Comparison of ENCODE assay signal across 31 mouse cellular contexts in genomic region chr11:80247026-80247425, GRCm38 (mm10). TPM values are rescaled to one million over a fixed set of nuclear protein-coding genes. Genes with fewer than 3 reads are reported as not detected.
DNase-seq lines count a peak whose midpoint lies in the region; ATAC-seq and TF ChIP-seq lines count a peak whose summit lies in the region.
"Had no signal": no experiment of that assay in that cellular context is flagged by ENCODE, and none has a peak within 500 bp of the region (broad histone marks: within the 10 kb centered on the region; RNA-seq: fewer than 3 reads in every experiment).

No protein-coding gene starts in this region.

- H3K36me3 ChIP-seq in kidney, postnatal 0 days (ENCODE audit: insufficient read depth, low read length), result peaks cover 61% of the 10 kb centered on the region
- peaks cover 83% of the 10 kb centered on the region for H3K36me3 ChIP-seq in midbrain, embryonic 14.5 days (ENCODE audit: control insufficient read depth, insufficient read depth, low read length)
- peaks cover 50% of the 10 kb centered on the region for H3K36me3 ChIP-seq in midbrain, postnatal 0 days (ENCODE audit: insufficient read depth, low read length)

- TF ChIP-seq CTCF in kidney, postnatal 0 days (IDR thresholded peaks at IDR 0.05; ENCODE audit: low read depth), result no peak
- TF ChIP-seq CTCF in midbrain, postnatal 0 days (IDR thresholded peaks at IDR 0.05), result no peak

- DNase-seq in CD4-positive, CD25-positive, alpha-beta regulatory T cell, adult 2 months (ENCODE audit: low read depth, low spot score), result peak; percentile 3
- peak; percentile 36 for DNase-seq in kidney, postnatal 0 days (ENCODE audit: low spot score)
- DNase-seq in kidney, adult 8-10 months, result no peak
- peak; percentile 8 for DNase-seq in midbrain, embryonic 14.5 days
- DNase-seq in midbrain, postnatal 0 days (ENCODE audit: low spot score), result no peak
- no peak for DNase-seq in retina, postnatal 1 day
- no peak for DNase-seq in right cerebral cortex, postnatal 14 days
- DNase-seq: adrenal gland, postnatal 10 days; cerebellum, adult 8-10 months; embryo, embryonic 11 days; gastrocnemius, adult 2 months; gastrocnemius, postnatal 36 days; heart, adult 18-20 months; heart, postnatal 36 days; kidney, postnatal 4 days; right cerebral cortex, adult 18-20 months; right cerebral cortex, postnatal 4 days; thymus, postnatal 4 days had no signal

- no peaks in the 10 kb centered on the region for H3K4me1 ChIP-seq in kidney, postnatal 0 days (replicated peaks; ENCODE audit: insufficient read depth, low read length)
- H3K4me1 ChIP-seq in midbrain, embryonic 14.5 days (ENCODE audit: control insufficient read depth, insufficient read depth, low read length), result no peaks in the 10 kb centered on the region
- H3K4me1 ChIP-seq in midbrain, postnatal 0 days (ENCODE audit: insufficient read depth, low read length), result no peaks in the 10 kb centered on the region
- H3K4me1 ChIP-seq: embryonic facial prominence, embryonic 15.5 days; forebrain, embryonic 15.5 days; hindbrain, embryonic 12.5 days; kidney, embryonic 15.5 days; limb, embryonic 15.5 days; lung, embryonic 15.5 days; midbrain, embryonic 13.5 days had no signal

- ATAC-seq in CD4-positive, CD25-positive, alpha-beta regulatory T cell, adult 4 months, result no peak
- no peak for ATAC-seq in kidney, postnatal 0 days (replicated peaks; ENCODE audit: low FRiP score, low read depth)
- no peak for ATAC-seq in midbrain, embryonic 14.5 days (ENCODE audit: low FRiP score, low TSS enrichment)
- no peak for ATAC-seq in midbrain, postnatal 0 days (ENCODE audit: low FRiP score)
- ATAC-seq: forebrain, embryonic 15.5 days; intestine, postnatal 0 days; midbrain, embryonic 13.5 days had no signal

- no peak overlapping the region for H3K4me3 ChIP-seq in kidney, postnatal 0 days (replicated peaks; ENCODE audit: low read depth, low read length)
- no peak overlapping the region for H3K4me3 ChIP-seq in midbrain, embryonic 14.5 days (replicated peaks; ENCODE audit: low read depth, low read length)
- H3K4me3 ChIP-seq in midbrain, postnatal 0 days (ENCODE audit: low read depth, low read length), result no peak overlapping the region
- H3K4me3 ChIP-seq: embryonic facial prominence, embryonic 15.5 days; forebrain, embryonic 15.5 days; gastrocnemius, adult 2 months; hindbrain, embryonic 12.5 days; kidney, embryonic 15.5 days; limb, embryonic 15.5 days; lung, embryonic 15.5 days; midbrain, embryonic 13.5 days had no signal

- H3K27ac ChIP-seq in kidney, postnatal 0 days, result no peak overlapping the region
- no peak overlapping the region for H3K27ac ChIP-seq in midbrain, embryonic 14.5 days (replicated peaks; ENCODE audit: low read depth, low read length)
- no peak overlapping the region for H3K27ac ChIP-seq in midbrain, postnatal 0 days (ENCODE audit: low read depth, low read length)
- H3K27ac ChIP-seq: embryonic facial prominence, embryonic 15.5 days; forebrain, embryonic 15.5 days; gastrocnemius, adult 2 months; hindbrain, embryonic 12.5 days; kidney, embryonic 15.5 days; limb, embryonic 15.5 days; liver, embryonic 14.5 days; lung, embryonic 15.5 days; macrophage; midbrain, embryonic 13.5 days had no signal

- no peak overlapping the region for H3K9ac ChIP-seq in kidney, postnatal 0 days (ENCODE audit: low read depth, low read length)
- no peak overlapping the region for H3K9ac ChIP-seq in midbrain, embryonic 14.5 days (replicated peaks; ENCODE audit: low read length)
- H3K9ac ChIP-seq in midbrain, postnatal 0 days (replicated peaks; ENCODE audit: low read length, poor library complexity, severe bottlenecking), result no peak overlapping the region
- H3K9ac ChIP-seq: embryonic facial prominence, embryonic 15.5 days; forebrain, embryonic 15.5 days; hindbrain, embryonic 12.5 days; kidney, embryonic 15.5 days; limb, embryonic 15.5 days; liver, embryonic 14.5 days; lung, embryonic 15.5 days; midbrain, embryonic 13.5 days had no signal

- no peaks in the 10 kb centered on the region for H3K9me3 ChIP-seq in kidney, postnatal 0 days (replicated peaks; ENCODE audit: low read length)
- no peaks in the 10 kb centered on the region for H3K9me3 ChIP-seq in midbrain, embryonic 14.5 days (ENCODE audit: control insufficient read depth, low read length)
- no peaks in the 10 kb centered on the region for H3K9me3 ChIP-seq in midbrain, postnatal 0 days (ENCODE audit: low read length)
- H3K9me3 ChIP-seq: embryonic facial prominence, embryonic 15.5 days; forebrain, embryonic 15.5 days; hindbrain, embryonic 12.5 days; kidney, embryonic 15.5 days; limb, embryonic 15.5 days; lung, embryonic 15.5 days; midbrain, embryonic 13.5 days had no signal

- H3K27me3 ChIP-seq in kidney, postnatal 0 days (ENCODE audit: insufficient read depth, low read length), result no peaks in the 10 kb centered on the region
- no peaks in the 10 kb centered on the region for H3K27me3 ChIP-seq in midbrain, embryonic 14.5 days (ENCODE audit: control insufficient read depth, insufficient read depth, low read length)
- no peaks in the 10 kb centered on the region for H3K27me3 ChIP-seq in midbrain, postnatal 0 days (ENCODE audit: insufficient read depth, low read length)
- H3K27me3 ChIP-seq: embryonic facial prominence, embryonic 15.5 days; forebrain, embryonic 15.5 days; hindbrain, embryonic 12.5 days; kidney, embryonic 15.5 days; limb, embryonic 15.5 days; lung, embryonic 15.5 days; midbrain, embryonic 13.5 days had no signal

- no peak overlapping the region for H3K4me2 ChIP-seq in kidney, postnatal 0 days (ENCODE audit: low read length)
- no peak overlapping the region for H3K4me2 ChIP-seq in midbrain, embryonic 14.5 days (ENCODE audit: low read length)
- H3K4me2 ChIP-seq in midbrain, postnatal 0 days (ENCODE audit: low read depth, low read length, poor library complexity, severe bottlenecking), result no peak overlapping the region
- H3K4me2 ChIP-seq: embryonic facial prominence, embryonic 15.5 days; forebrain, embryonic 15.5 days; heart, embryonic 11.5 days; hindbrain, embryonic 12.5 days; kidney, embryonic 15.5 days; limb, embryonic 15.5 days; lung, embryonic 15.5 days; midbrain, embryonic 13.5 days had no signal

RNA-seq across cellular contexts. Expression of gene Rhot1, which starts 38.2 kb away (rescaled TPM):
- 10 to 100 TPM; 25.1 to 28.2 TPM for polyA plus RNA-seq in CD4-positive, CD25-positive, alpha-beta regulatory T cell, adult 4 months (2017; shearing (Covaris generic))
- polyA plus RNA-seq in kidney, postnatal 0 days (2015; fragmentation: Nextera tagmentation; extraction: Ambion mirVana), result 46.4 and 48.1 TPM in 2 replicates
- 67.9 and 86.3 TPM in 2 replicates for polyA plus RNA-seq in midbrain, embryonic 14.5 days (2014; fragmentation: Nextera tagmentation; extraction: Ambion mirVana)
- total RNA-seq in midbrain, postnatal 0 days (2014; rRNA removed), result 69.5 and 74.9 TPM in 2 replicates
- polyA plus RNA-seq in midbrain, postnatal 0 days (2015; fragmentation: Nextera tagmentation; extraction: Ambion mirVana), result 55.1 and 56.1 TPM in 2 replicates

RNA-seq across cellular contexts. Expression of gene Rhbdl3, which starts 53.7 kb away (rescaled TPM):
- 1 to 10 TPM in 1 of 2 experiments, under 1 TPM in 1; 0.82 to 1.6 TPM for polyA plus RNA-seq in CD4-positive, CD25-positive, alpha-beta regulatory T cell, adult 4 months (2017; shearing (Covaris generic))
- polyA plus RNA-seq in kidney, postnatal 0 days (2015; fragmentation: Nextera tagmentation; extraction: Ambion mirVana), result 1.5 and 2.1 TPM in 2 replicates
- polyA plus RNA-seq in midbrain, embryonic 14.5 days (2014; fragmentation: Nextera tagmentation; extraction: Ambion mirVana), result 7.3 and 12.2 TPM in 2 replicates
- total RNA-seq in midbrain, postnatal 0 days (2014; rRNA removed), result 1.9 and 5.7 TPM in 2 replicates
- polyA plus RNA-seq in midbrain, postnatal 0 days (2015; fragmentation: Nextera tagmentation; extraction: Ambion mirVana), result 1.4 and 1.7 TPM in 2 replicates
- total RNA-seq: neutrophil, adult 5-6 weeks had no signal

Comparison
In these comparisons a context has a peak if more than half of its experiments do, and no peak if none do; other contexts are left out.
1. DNase-seq: peak in CD4-positive, CD25-positive, alpha-beta regulatory T cell, adult 2 months (single experiment), kidney, postnatal 0 days (single experiment) and midbrain, embryonic 14.5 days (single experiment); none in kidney, adult 8-10 months (0 of 2), midbrain, postnatal 0 days (single experiment), retina, postnatal 1 day (single experiment) and right cerebral cortex, postnatal 14 days (single experiment).